Mouse (Mus musculus) CH12.LX (cell line): Measurements from ENCODE around the gene 2310007B03Rik. TPM values are rescaled to one million over a fixed set of nuclear protein-coding genes. Genes with fewer than 3 reads are reported as not detected.

Experiments
- DNase-seq: peaks from one replicate; pipeline ENCODE4 v3.0.0-alpha.2; 2013; ENCODE audit errors: extremely low read depth
- H3K27ac ChIP-seq: 2 replicates; pipeline ENCODE4 v1.5.1; 2012; ENCODE audit warnings: low read depth, mild to moderate bottlenecking, control low read depth, moderate library complexity; ENCODE audit not compliant: insufficient read depth
- H3K27me3 ChIP-seq: replicated peaks from 2 replicates; pipeline ENCODE3; 2012; ENCODE audit warnings: inconsistent platforms
- H3K36me3 ChIP-seq, 2 experiments: replicated peaks in 1 of 2; 2 replicates each; pipeline versions ENCODE3 to v1.6.1; 2012; ENCODE audit warnings: inconsistent platforms in 1 of 2, low read length in 1 of 2, mild to moderate bottlenecking in 1 of 2, mixed read lengths in 1 of 2, moderate library complexity in 1 of 2; ENCODE audit not compliant: control insufficient read depth in 1 of 2, insufficient read depth in 1 of 2
- H3K4me1 ChIP-seq, 2 experiments: 2 replicates each; pipeline ENCODE4 v1.6.1; 2012; ENCODE audit warnings: inconsistent platforms in 1 of 2, moderate library complexity in 1 of 2; ENCODE audit not compliant: insufficient read depth in 2 of 2, control insufficient read depth in 1 of 2
- H3K4me2 ChIP-seq: 2 replicates; pipeline ENCODE4 v1.6.1; 2012; ENCODE audit warnings: low read depth, mild to moderate bottlenecking, control low read depth; ENCODE audit not compliant: poor library complexity, insufficient read depth, severe bottlenecking
- H3K4me3 ChIP-seq, 3 experiments: fragments of 150-350 bp in 1 of 3; sonication (generic) in 1 of 3; replicated peaks in 1 of 3; 2 replicates each; pipeline versions ENCODE3 to v1.5.1; 2011 to 2012; ENCODE audit warnings: low read depth in 2 of 3, low read length in 2 of 3, mild to moderate bottlenecking in 2 of 3, moderate library complexity in 2 of 3, control low read depth in 1 of 3, improper control_type of control experiment in 1 of 3, inconsistent platforms in 1 of 3, mixed read lengths in 1 of 3; ENCODE audit not compliant: poor library complexity in 1 of 3
- H3K79me2 ChIP-seq: replicated peaks from 2 replicates; pipeline ENCODE4 v1.6.1; 2012; ENCODE audit warnings: mild to moderate bottlenecking, moderate library complexity; ENCODE audit not compliant: control insufficient read depth, poor library complexity, insufficient read depth, severe bottlenecking; ENCODE audit errors: extremely low read depth
- H3K9ac ChIP-seq: 2 replicates; pipeline ENCODE4 v1.6.1; 2012; ENCODE audit warnings: low read depth, mild to moderate bottlenecking, control low read depth, moderate library complexity; ENCODE audit not compliant: insufficient read depth
- H3K9me3 ChIP-seq: replicated peaks from 2 replicates; pipeline ENCODE3; 2012; ENCODE audit warnings: low read length, inconsistent platforms, mixed read lengths
- BHLHE40 ChIP-seq: IDR thresholded peaks from 2 replicates; pipeline ENCODE4 v1.6.1; 2011; ENCODE audit warnings: mild to moderate bottlenecking, low read depth, low read length, improper control_type of control experiment
- CHD2 ChIP-seq: IDR thresholded peaks from 2 replicates; pipeline ENCODE4 v1.6.1; 2011; ENCODE audit warnings: low read length, improper control_type of control experiment
- E2F4 ChIP-seq: IDR thresholded peaks from 2 replicates; pipeline ENCODE4 v1.6.1; 2011; ENCODE audit warnings: low read depth, low read length, improper control_type of control experiment; ENCODE audit not compliant: insufficient replicate concordance
- EP300 ChIP-seq: IDR thresholded peaks from 2 replicates; pipeline ENCODE4 v1.6.1; 2011; ENCODE audit warnings: low read length, improper control_type of control experiment
- HCFC1 ChIP-seq: IDR thresholded peaks from 2 replicates; pipeline ENCODE4 v1.6.1; 2012; ENCODE audit warnings: low read depth, mild to moderate bottlenecking, inconsistent platforms, low read length, improper control_type of control experiment
- JUN ChIP-seq: IDR thresholded peaks from 2 replicates; pipeline ENCODE4 v1.6.1; 2011; ENCODE audit warnings: low read depth, mild to moderate bottlenecking, low read length, improper control_type of control experiment, moderate library complexity; ENCODE audit not compliant: insufficient read depth
- JUND ChIP-seq: conservative IDR thresholded peaks from 2 replicates; pipeline ENCODE4 v1.6.1; 2011; ENCODE audit warnings: low read depth, low read length, improper control_type of control experiment
- KAT2A ChIP-seq: IDR thresholded peaks from 2 replicates; pipeline ENCODE4 v1.6.1; 2012; ENCODE audit warnings: low read length, improper control_type of control experiment, inconsistent platforms; ENCODE audit not compliant: insufficient replicate concordance
- MEF2A ChIP-seq: IDR thresholded peaks from 2 replicates; pipeline ENCODE4 v1.6.1; 2014; ENCODE audit warnings: low read depth, mild to moderate bottlenecking, inconsistent platforms, low read length, improper control_type of control experiment, borderline replicate concordance
- NELFE ChIP-seq: IDR thresholded peaks from 2 replicates; pipeline ENCODE4 v1.6.1; 2011; ENCODE audit warnings: low read depth, low read length, improper control_type of control experiment
- PAX5 ChIP-seq: IDR thresholded peaks from 2 replicates; pipeline ENCODE4 v1.6.1; 2012; ENCODE audit warnings: low read length, inconsistent platforms, mixed read lengths
- POLR2AphosphoS2 ChIP-seq: IDR thresholded peaks from 2 replicates; pipeline ENCODE4 v1.6.1; 2011; ENCODE audit warnings: low read depth, low read length, improper control_type of control experiment
- RAD21 ChIP-seq: IDR thresholded peaks from 2 replicates; pipeline ENCODE4 v1.6.1; 2011; ENCODE audit warnings: low read depth, mild to moderate bottlenecking, low read length, improper control_type of control experiment, moderate library complexity
- TBP ChIP-seq: conservative IDR thresholded peaks from 2 replicates; pipeline ENCODE4 v1.6.1; 2011; ENCODE audit warnings: low read depth, low read length, improper control_type of control experiment
- USF1 ChIP-seq: IDR thresholded peaks from 2 replicates; pipeline ENCODE4 v1.6.1; 2014; ENCODE audit warnings: low read depth, mild to moderate bottlenecking, inconsistent platforms, low read length, improper control_type of control experiment
- USF2 ChIP-seq: conservative IDR thresholded peaks from 2 replicates; pipeline ENCODE4 v1.6.1; 2011; ENCODE audit warnings: low read depth, low read length, improper control_type of control experiment
- ZC3H11A ChIP-seq: IDR thresholded peaks from 2 replicates; pipeline ENCODE4 v1.6.1; 2012; ENCODE audit warnings: low read depth, mild to moderate bottlenecking, inconsistent platforms, low read length, improper control_type of control experiment
- ZKSCAN1 ChIP-seq: IDR thresholded peaks from 2 replicates; pipeline ENCODE4 v1.6.1; 2012; ENCODE audit warnings: low read depth, inconsistent platforms, low read length, improper control_type of control experiment, borderline replicate concordance
- dilution Hi-C: fragments of 300-500 bp; cut with MboI; formaldehyde crosslinking; loops from 2 replicates; pipeline ENCODE4 v1.14.3; 2020; ENCODE audit warnings: low sequenced_read_pairs; ENCODE audit not compliant: extremely low pct_unique_long_range_greater_than_20kb, extremely low pct_ligation_motif_present
- in situ Hi-C: fragments of 300-500 bp; cut with MboI; formaldehyde crosslinking; loops from 3 replicates; pipeline ENCODE4 v1.14.3; 2019; ENCODE audit warnings: low sequenced_read_pairs, low pct_ligation_motif_present, low pct_unique_long_range_greater_than_20kb, mixed read lengths
- polyA plus RNA-seq: library from polyadenylated mRNA; unstranded; fragments of >175 nt; gene quantifications from 2 replicates; pipeline ENCODE4 v1.2.1, GENCODE M21; 2012; ENCODE audit warnings: low read depth; ENCODE audit not compliant: insufficient read length
- total RNA-seq, 2 experiments: library from RNA; depleted of rRNA; stranded (reverse); fragments of 300-350 nt in 1 of 2; fragments of >200 nt in 1 of 2; gene quantifications; 2 replicates each; pipeline ENCODE4 v1.2.3; 2012 to 2014

2310007B03Rik gene
- total and polyA plus RNA-seq, 3 experiments: 0.08 TPM; not detected in 2

GRCm38 (mm10) chr1:93159566-93160500, 915 bp downstream of the 2310007B03Rik start:
- H3K9ac ChIP-seq: no peak overlapping the region
- H3K9me3 ChIP-seq: no peaks in the 10 kb centered on the region

GRCm38 (mm10) chr1:93158916-93159315, 1.8 kb downstream of the 2310007B03Rik start:
- Histone ChIP-seq H3K4me2 (no peak overlapping the region), H3K36me3 (no peaks in the 10 kb centered on the region), H3K9me3 (no peaks in the 10 kb centered on the region), H3K27me3 (peaks cover 96% of the 10 kb centered on the region), H3K9ac (no peak overlapping the region), H3K79me2 (no peaks in the 10 kb centered on the region), H3K27ac (no peak overlapping the region), H3K4me3 (no peak overlapping the region), H3K4me1 (peaks cover 9 to 12% of the 10 kb centered on the region in 2 experiments)
- in situ Hi-C loops: no loop called here
- no peak for DNase-seq
- dilution Hi-C loops: no loop called here
- no peak for TF ChIP-seq NELFE
- no peak for TF ChIP-seq RAD21
- TF ChIP-seq KAT2A: no peak
- TF ChIP-seq HCFC1: no peak
- TF ChIP-seq EP300: no peak
- no peak for TF ChIP-seq USF1
- TF ChIP-seq TBP: no peak
- TF ChIP-seq JUND: no peak
- no peak for TF ChIP-seq MEF2A
- TF ChIP-seq BHLHE40: no peak
- no peak for TF ChIP-seq PAX5
- TF ChIP-seq CHD2: no peak
- no peak for TF ChIP-seq E2F4
- no peak for TF ChIP-seq ZKSCAN1
- no peak for TF ChIP-seq POLR2AphosphoS2
- no peak for TF ChIP-seq JUN
- no peak for TF ChIP-seq USF2
- no peak for TF ChIP-seq ZC3H11A

More at GRCm38 (mm10) chr1:93159566-93160500, 915 bp downstream of the 2310007B03Rik start:
- Histone ChIP-seq H3K4me1 (peaks cover 6 to 12% of the 10 kb centered on the region in 2 experiments), H3K79me2 (no peaks in the 10 kb centered on the region), H3K4me2 (no peak overlapping the region), H3K27ac (no peak overlapping the region), H3K4me3 (no peak overlapping the region), H3K36me3 (no peaks in the 10 kb centered on the region), H3K27me3 (peaks cover 95% of the 10 kb centered on the region)
- no peak for TF ChIP-seq JUN
- no peak for TF ChIP-seq ZC3H11A
- no peak for TF ChIP-seq POLR2AphosphoS2
- no peak for TF ChIP-seq BHLHE40
- no peak for DNase-seq
- dilution Hi-C loops (no loop called here), in situ Hi-C loops (no loop called here)
